Mouse (Mus musculus) hindbrain, embryonic 10.5 days (tissue): ENCODE data around the gene Nos1. TPM values are rescaled to one million over a fixed set of nuclear protein-coding genes. Genes with fewer than 3 reads are reported as not detected.

Experiments used
- DNase-seq: peaks from one replicate; pipeline ENCODE4 v3.0.0-alpha.2; 2017; ENCODE audit warnings: low spot score
- H3K27ac ChIP-seq: fragments of 300-500 bp; sonication (generic); 2 replicates; pipeline ENCODE4 v1.5.1; 2016; ENCODE audit warnings: mild to moderate bottlenecking, moderate library complexity
- H3K27me3 ChIP-seq: fragments of 300-500 bp; sonication (generic); 2 replicates; pipeline ENCODE4 v1.6.1; 2016; ENCODE audit warnings: mild to moderate bottlenecking; ENCODE audit not compliant: poor library complexity, insufficient read depth, severe bottlenecking
- H3K36me3 ChIP-seq: fragments of 300-500 bp; sonication (generic); 2 replicates; pipeline ENCODE4 v1.6.1; 2016; ENCODE audit warnings: mild to moderate bottlenecking, moderate library complexity
- H3K4me1 ChIP-seq: fragments of 300-500 bp; sonication (generic); replicated peaks from 2 replicates; pipeline ENCODE4 v1.6.1; 2016; ENCODE audit warnings: mild to moderate bottlenecking
- H3K4me3 ChIP-seq: fragments of 300-500 bp; sonication (generic); 2 replicates; pipeline ENCODE4 v1.5.1; 2016; ENCODE audit warnings: mild to moderate bottlenecking, moderate library complexity
- H3K9me3 ChIP-seq: fragments of 300-500 bp; sonication (generic); 2 replicates; pipeline ENCODE4 v1.6.1; 2016; ENCODE audit warnings: mild to moderate bottlenecking, moderate library complexity
- WGBS: fragments of 180-500 bp; shearing (Covaris S2); methylation state at CpG from one replicate; pipeline ENCODE4 v1.1.7; 2016; 5-methylcytosine and 5-hydroxymethylcytosine counted together
- polyA plus RNA-seq: library from polyadenylated mRNA; unstranded; fragments of >200 nt; fragmentation: Nextera tagmentation; extraction: Ambion mirVana; gene quantifications from 2 replicates; pipeline ENCODE4 v1.2.1, GENCODE M21; 2016

Nos1 gene
- polyA plus RNA-seq, 1 experiment from 2014 or later = 0.33 TPM

GRCm38 (mm10) chr5:117803551-117803950 is 22.7 kb downstream of the Nos1 start:
- no peaks in the 10 kb centered on the region for H3K36me3 ChIP-seq
- no peak overlapping the region for H3K27ac ChIP-seq
- no peak for DNase-seq
- WGBS = 76% methylated on average over 7 of the region's 7 CpGs
- H3K27me3 ChIP-seq = no peaks in the 10 kb centered on the region
- no peaks in the 10 kb centered on the region for H3K9me3 ChIP-seq
- H3K4me3 ChIP-seq = no peak overlapping the region
- peaks cover 9% of the 10 kb centered on the region for H3K4me1 ChIP-seq

GRCm38 (mm10) chr5:117810930-117811329 is 30.1 kb downstream of the Nos1 start:
- no peak overlapping the region for H3K4me3 ChIP-seq
- peaks cover 4% of the 10 kb centered on the region; the same call in 1 of the 2 replicates for H3K4me1 ChIP-seq
- H3K36me3 ChIP-seq = no peaks in the 10 kb centered on the region
- WGBS = 90% methylated on average over 7 of the region's 7 CpGs
- no peaks in the 10 kb centered on the region for H3K9me3 ChIP-seq
- H3K27me3 ChIP-seq = no peaks in the 10 kb centered on the region
- DNase-seq = no peak
- H3K27ac ChIP-seq = no peak overlapping the region

GRCm38 (mm10) chr5:117818800-117819199 is 38.0 kb downstream of the Nos1 start:
- H3K27me3 ChIP-seq = no peaks in the 10 kb centered on the region
- peak; percentile 36 for DNase-seq
- H3K27ac ChIP-seq = peak overlapping the region; percentile 57
- no peaks in the 10 kb centered on the region for H3K9me3 ChIP-seq
- 67% methylated on average over 6 of the region's 6 CpGs for WGBS
- no peaks in the 10 kb centered on the region for H3K36me3 ChIP-seq
- H3K4me3 ChIP-seq = no peak overlapping the region
- peaks cover 16% of the 10 kb centered on the region for H3K4me1 ChIP-seq

- Histone ChIP-seq H3K36me3 (no peaks in the 10 kb centered on the region), H3K27ac (peak overlapping the region; percentile 17; the same call in 1 of the 2 replicates), H3K4me3 (no peak overlapping the region), H3K9me3 (no peaks in the 10 kb centered on the region), H3K4me1 (peaks cover 19% of the 10 kb centered on the region), H3K27me3 (no peaks in the 10 kb centered on the region)
- 67% methylated on average over 7 of the region's 7 CpGs for WGBS
- no peak for DNase-seq
Measured at GRCm38 (mm10) chr5:117820445-117820844, 39.6 kb downstream of the Nos1 start.

GRCm38 (mm10) chr5:117823811-117824210 is 43.0 kb downstream of the Nos1 start:
- WGBS = 93% methylated on average over 9 of the region's 9 CpGs
- Histone ChIP-seq H3K27me3 (no peaks in the 10 kb centered on the region), H3K9me3 (no peaks in the 10 kb centered on the region), H3K27ac (no peak overlapping the region), H3K4me1 (peaks cover 10% of the 10 kb centered on the region), H3K4me3 (no peak overlapping the region), H3K36me3 (no peaks in the 10 kb centered on the region)
- DNase-seq = no peak

GRCm38 (mm10) chr5:117824486-117824885 is 43.7 kb downstream of the Nos1 start:
- Histone ChIP-seq H3K9me3 (no peaks in the 10 kb centered on the region), H3K36me3 (no peaks in the 10 kb centered on the region), H3K4me3 (no peak overlapping the region), H3K4me1 (peaks cover 6% of the 10 kb centered on the region; the same call in 1 of the 2 replicates), H3K27me3 (no peaks in the 10 kb centered on the region), H3K27ac (no peak overlapping the region)
- no peak for DNase-seq
- 74% methylated on average over 5 of the region's 5 CpGs for WGBS

- 75% methylated on average over 11 of the region's 11 CpGs for WGBS
- H3K9me3 ChIP-seq = no peaks in the 10 kb centered on the region
- no peaks in the 10 kb centered on the region for H3K36me3 ChIP-seq
- H3K27ac ChIP-seq = no peak overlapping the region
- H3K4me3 ChIP-seq = no peak overlapping the region
- peaks cover 6% of the 10 kb centered on the region; the same call in 1 of the 2 replicates for H3K4me1 ChIP-seq
- DNase-seq = no peak
- no peaks in the 10 kb centered on the region for H3K27me3 ChIP-seq
Measured at GRCm38 (mm10) chr5:117825336-117825735, 44.5 kb downstream of the Nos1 start.

GRCm38 (mm10) chr5:117827366-117827765 is 46.5 kb downstream of the Nos1 start:
- no peak overlapping the region for H3K27ac ChIP-seq
- no peaks in the 10 kb centered on the region for H3K9me3 ChIP-seq
- no peak for DNase-seq
- no peaks in the 10 kb centered on the region for H3K36me3 ChIP-seq
- no peaks in the 10 kb centered on the region for H3K27me3 ChIP-seq
- H3K4me3 ChIP-seq = no peak overlapping the region
- peaks cover 6% of the 10 kb centered on the region; the same call in 1 of the 2 replicates for H3K4me1 ChIP-seq
- 84% methylated on average over 6 of the region's 6 CpGs for WGBS

- Histone ChIP-seq H3K27ac (no peak overlapping the region), H3K9me3 (0 out of 2 replicates have a peak, but pooled peaks cover 9% of the 10 kb centered on the region), H3K27me3 (peaks cover 46% of the 10 kb centered on the region), H3K4me3 (no peak overlapping the region), H3K4me1 (peaks cover 34% of the 10 kb centered on the region), H3K36me3 (no peaks in the 10 kb centered on the region)
- DNase-seq = peak; percentile 79
- 13% methylated on average over 5 of the region's 5 CpGs for WGBS
Measured at GRCm38 (mm10) chr5:117836930-117837329, 56.1 kb downstream of the Nos1 start.

- Histone ChIP-seq H3K27me3 (peaks cover 54% of the 10 kb centered on the region), H3K4me1 (peaks cover 42% of the 10 kb centered on the region), H3K4me3 (no peak overlapping the region), H3K36me3 (no peaks in the 10 kb centered on the region), H3K27ac (no peak overlapping the region), H3K9me3 (0 out of 2 replicates have a peak, but pooled peaks cover 9% of the 10 kb centered on the region)
- DNase-seq = no peak
- 21% methylated on average over 9 of the region's 9 CpGs for WGBS
Measured at GRCm38 (mm10) chr5:117837731-117838130, 56.9 kb downstream of the Nos1 start.

GRCm38 (mm10) chr5:117839501-117839900 is 58.7 kb downstream of the Nos1 start:
- Histone ChIP-seq H3K27me3 (peaks cover 71% of the 10 kb centered on the region), H3K36me3 (no peaks in the 10 kb centered on the region), H3K9me3 (0 out of 2 replicates have a peak, but pooled peaks cover 3% of the 10 kb centered on the region), H3K4me1 (peaks cover 42% of the 10 kb centered on the region), H3K27ac (no peak overlapping the region), H3K4me3 (no peak overlapping the region)
- 81% methylated on average over 7 of the region's 7 CpGs for WGBS
- no peak for DNase-seq

GRCm38 (mm10) chr5:117840203-117840602 is 59.4 kb downstream of the Nos1 start:
- Histone ChIP-seq H3K4me3 (no peak overlapping the region), H3K27ac (no peak overlapping the region), H3K36me3 (no peaks in the 10 kb centered on the region), H3K4me1 (peaks cover 42% of the 10 kb centered on the region), H3K9me3 (no peaks in the 10 kb centered on the region), H3K27me3 (peaks cover 78% of the 10 kb centered on the region)
- WGBS = 25% methylated on average over 9 of the region's 9 CpGs
- no peak for DNase-seq

- no peak overlapping the region for H3K27ac ChIP-seq
- H3K9me3 ChIP-seq = no peaks in the 10 kb centered on the region
- peaks cover 42% of the 10 kb centered on the region for H3K4me1 ChIP-seq
- H3K36me3 ChIP-seq = no peaks in the 10 kb centered on the region
- peaks cover 85% of the 10 kb centered on the region for H3K27me3 ChIP-seq
- DNase-seq = no peak
- H3K4me3 ChIP-seq = no peak overlapping the region
- 28% methylated on average over 5 of the region's 5 CpGs for WGBS
Measured at GRCm38 (mm10) chr5:117840988-117841387, 60.2 kb downstream of the Nos1 start.
